Mouse (Mus musculus): ENCODE results near the gene 1810010H24Rik.
A peak's percentile ranks its signal among the peaks of the same experiment; 100 is the strongest.
"Not testable (repeated sequence)": the region's sequence is repeated elsewhere in the genome, so short reads cannot be mapped to it uniquely, and the experiment has no call there.

The 1810010H24Rik gene

GRCm38 (mm10) chr11:107014020-107014585 lies 11.4 kb upstream of the 1810010H24Rik start:
- DNase-seq: no peak

GRCm38 (mm10) chr11:107014597-107015309 lies 10.7 kb upstream of the 1810010H24Rik start:
- peak; percentile 70 for DNase-seq

DNA sequence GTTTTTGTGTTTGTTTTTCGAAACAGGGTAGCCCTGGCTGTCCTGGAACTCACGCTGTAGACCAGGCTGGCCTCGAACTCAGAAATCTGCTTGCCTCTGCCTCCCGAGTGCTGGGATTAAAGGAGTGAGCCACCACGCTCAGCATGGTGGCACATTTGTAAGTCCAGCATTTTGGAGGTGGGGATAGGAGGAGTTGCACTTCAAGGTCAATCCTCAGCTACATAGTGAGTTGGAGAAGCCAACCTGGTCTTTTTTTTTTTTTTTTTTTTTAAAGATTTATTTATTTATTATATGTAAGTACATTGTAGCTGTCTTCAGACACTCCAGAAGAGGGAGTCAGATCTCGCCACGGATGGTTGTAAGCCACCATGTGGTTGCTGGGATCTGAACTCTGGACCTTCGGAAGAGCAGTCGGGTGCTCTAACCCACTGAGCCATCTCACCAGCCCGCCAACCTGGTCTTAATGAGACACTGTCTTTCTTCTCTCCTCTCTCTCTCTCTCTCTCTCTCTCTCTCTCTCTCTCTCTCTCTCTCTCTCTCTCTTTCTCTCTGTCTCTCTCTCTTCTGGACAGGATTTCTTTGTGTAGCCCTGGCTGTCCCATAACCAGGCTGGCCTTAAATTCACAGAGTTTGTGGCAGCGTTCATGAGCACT lies 9.8 kb upstream of the 1810010H24Rik start:
- DNase-seq: not testable (repeated sequence)

GRCm38 (mm10) chr11:107016893-107017292 lies 8.6 kb upstream of the 1810010H24Rik start:
- peak; percentile 47 for DNase-seq

GRCm38 (mm10) chr11:107017339-107017886 lies 8.1 kb upstream of the 1810010H24Rik start:
- no peak for DNase-seq

- DNase-seq: no peak
Observed at GRCm38 (mm10) chr11:107018606-107019005, 6.9 kb upstream of the 1810010H24Rik start.

DNA sequence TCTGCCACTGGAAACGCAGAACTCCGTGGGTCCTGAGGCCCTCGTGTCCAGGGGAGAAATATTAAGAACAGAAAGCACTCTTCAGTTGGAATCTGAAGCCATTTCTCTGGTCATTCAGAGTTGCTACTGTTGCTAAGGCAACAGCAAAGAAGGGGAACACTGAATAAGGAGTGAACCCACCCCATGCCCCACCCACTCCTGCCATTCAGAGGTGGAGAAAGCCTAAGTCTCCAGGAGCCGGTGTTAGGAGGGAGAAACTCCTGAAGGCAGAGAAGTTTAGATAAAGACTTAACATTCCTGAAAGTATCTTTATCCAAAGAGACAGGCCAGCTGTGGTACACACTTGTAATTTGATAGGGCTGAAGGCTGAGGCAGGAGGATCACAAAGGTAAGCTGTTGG lies 6.2 kb upstream of the 1810010H24Rik start:
- DNase-seq: no peak

DNA sequence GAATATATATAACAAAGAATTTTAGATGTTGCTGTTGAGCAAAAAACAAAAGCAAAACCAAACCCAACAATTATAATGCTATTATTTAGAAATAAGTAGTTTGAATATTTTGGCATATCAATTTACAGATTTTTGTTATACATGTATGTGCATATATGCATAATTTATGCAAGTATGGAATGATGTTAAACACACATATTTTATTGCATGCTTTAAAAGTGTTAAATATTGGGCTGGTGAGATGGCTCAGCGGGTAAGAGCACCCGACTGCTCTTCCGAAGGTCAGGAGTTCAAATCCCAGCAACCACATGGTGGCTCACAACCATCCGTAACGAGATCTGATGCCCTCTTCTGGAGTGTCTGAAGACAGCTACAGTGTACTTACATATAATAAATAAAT lies 5.8 kb upstream of the 1810010H24Rik start:
- DNase-seq: not testable (repeated sequence)

- peak; percentile 57 for DNase-seq
Observed at GRCm38 (mm10) chr11:107022050-107022683, 3.3 kb upstream of the 1810010H24Rik start.

DNA sequence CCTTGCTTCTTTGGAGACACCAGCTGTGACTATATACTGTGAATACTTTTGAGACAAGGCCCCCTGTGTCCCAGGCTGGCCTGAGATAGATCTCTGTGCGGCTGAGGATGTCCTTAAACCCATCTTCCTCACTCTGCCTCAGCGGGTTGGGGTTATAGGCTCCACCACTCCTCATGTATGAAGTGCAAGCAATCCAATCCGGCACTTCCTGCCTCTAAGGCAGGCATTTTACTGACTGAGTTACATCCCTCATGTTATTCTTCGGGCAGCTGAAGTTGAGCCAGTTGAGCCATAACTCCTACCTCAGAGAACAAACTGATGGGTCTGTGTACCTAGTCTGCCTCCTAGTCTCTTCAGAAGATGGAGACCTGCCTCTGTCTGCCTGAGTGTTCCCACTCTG lies 1.1 kb upstream of the 1810010H24Rik start:
- no peak for DNase-seq

DNA sequence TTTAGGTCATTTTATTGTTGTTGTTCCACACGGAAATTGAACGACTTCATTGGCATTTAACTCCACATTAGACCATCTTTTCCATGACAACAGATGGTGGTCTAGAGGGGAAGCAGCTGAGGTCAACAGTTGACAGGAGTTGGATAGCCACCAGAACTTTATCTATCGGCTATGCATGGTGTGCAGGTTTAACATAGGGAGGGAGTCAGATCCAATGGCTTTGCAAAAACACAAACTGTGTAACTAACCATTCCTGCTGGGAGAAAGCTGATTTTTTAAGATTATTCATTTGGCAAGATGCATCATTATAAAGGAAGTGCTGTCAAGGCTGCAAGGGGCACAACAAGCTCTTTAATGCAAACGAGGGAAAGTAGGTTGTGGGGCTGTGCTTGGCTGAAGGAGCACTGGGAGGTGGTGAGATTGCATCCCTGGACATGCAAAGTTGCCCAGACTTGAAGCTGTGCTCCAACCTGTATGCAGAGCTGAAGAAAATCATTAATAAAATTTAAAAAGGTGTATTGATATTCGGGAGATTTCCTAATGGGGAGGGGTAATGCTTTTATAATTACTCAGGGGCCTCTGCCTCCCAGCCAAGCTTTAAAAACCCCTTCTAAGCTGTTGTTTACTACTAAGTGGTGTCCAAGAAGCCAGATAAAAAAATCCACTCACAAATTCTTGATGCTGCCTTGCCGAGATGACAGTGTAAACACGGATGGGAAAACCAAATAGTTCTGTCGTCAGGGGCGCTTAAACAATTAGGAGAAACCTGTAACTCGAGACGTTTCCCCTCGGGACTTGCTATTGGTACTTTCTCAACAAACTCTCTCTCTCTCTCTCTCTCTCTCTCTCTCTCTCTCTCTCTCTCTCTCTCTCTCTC lies 1.3 kb downstream of the 1810010H24Rik start:
- peak; percentile 41 for DNase-seq

GRCm38 (mm10) chr11:107027431-107028274 lies 2.2 kb downstream of the 1810010H24Rik start:
- peak; percentile 92 for DNase-seq

DNA sequence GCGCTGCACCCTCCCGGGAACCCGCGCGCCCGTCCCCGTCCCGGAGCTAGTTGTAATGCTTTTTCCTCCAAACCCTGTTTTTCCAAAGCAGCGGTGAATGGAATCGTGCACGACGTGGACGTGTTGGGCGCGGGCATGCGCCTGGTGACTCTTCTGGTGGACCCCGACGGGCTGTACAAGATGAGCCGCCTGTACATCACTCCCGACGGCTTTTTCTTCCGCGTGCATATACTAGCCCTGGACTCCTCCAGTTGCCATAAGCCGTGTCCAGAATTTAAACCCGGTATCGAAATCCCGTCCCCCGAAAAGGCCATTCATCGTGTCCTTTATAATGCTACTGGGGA lies 2.8 kb downstream of the 1810010H24Rik start:
- DNase-seq: no peak

GRCm38 (mm10) chr11:107028754-107029153 lies 3.3 kb downstream of the 1810010H24Rik start:
- no peak for DNase-seq

GRCm38 (mm10) chr11:107029536-107029935 lies 4.1 kb downstream of the 1810010H24Rik start:
- DNase-seq: no peak

GRCm38 (mm10) chr11:107031635-107032034 lies 6.2 kb downstream of the 1810010H24Rik start:
- no peak for DNase-seq

GRCm38 (mm10) chr11:107034085-107034810 lies 8.8 kb downstream of the 1810010H24Rik start:
- DNase-seq: no peak

- DNase-seq: no peak
Observed at GRCm38 (mm10) chr11:107039417-107039816, 13.9 kb downstream of the 1810010H24Rik start.

GRCm38 (mm10) chr11:107041396-107041795 lies 15.9 kb downstream of the 1810010H24Rik start:
- DNase-seq: no peak

GRCm38 (mm10) chr11:107043361-107043760 lies 17.9 kb downstream of the 1810010H24Rik start:
- DNase-seq: no peak

GRCm38 (mm10) chr11:107044321-107044720 lies 18.8 kb downstream of the 1810010H24Rik start:
- DNase-seq: peak; percentile 77

Data from lung, postnatal 10 days (tissue).